Mouse (Mus musculus) thymus, adult 2 months (tissue): Measurements from ENCODE around the gene Pbx4.

Source experiments
- CTCF ChIP-seq: fragments of 200-500 bp; IDR thresholded peaks from 2 replicates; pipeline ENCODE4 v1.5.1; 2012; ENCODE audit warnings: mild to moderate bottlenecking, control low read depth, low read length, moderate library complexity, borderline replicate concordance; ENCODE audit not compliant: control insufficient read depth, poor library complexity, insufficient read depth; ENCODE audit errors: extremely low read depth
- POLR2A ChIP-seq: fragments of 200-500 bp; IDR thresholded peaks from 2 replicates; pipeline ENCODE4 v1.6.1; 2012; ENCODE audit warnings: mild to moderate bottlenecking, low read length, control low read depth, moderate library complexity; ENCODE audit not compliant: control insufficient read depth, poor library complexity, insufficient read depth; ENCODE audit errors: extremely low read depth

DNA sequence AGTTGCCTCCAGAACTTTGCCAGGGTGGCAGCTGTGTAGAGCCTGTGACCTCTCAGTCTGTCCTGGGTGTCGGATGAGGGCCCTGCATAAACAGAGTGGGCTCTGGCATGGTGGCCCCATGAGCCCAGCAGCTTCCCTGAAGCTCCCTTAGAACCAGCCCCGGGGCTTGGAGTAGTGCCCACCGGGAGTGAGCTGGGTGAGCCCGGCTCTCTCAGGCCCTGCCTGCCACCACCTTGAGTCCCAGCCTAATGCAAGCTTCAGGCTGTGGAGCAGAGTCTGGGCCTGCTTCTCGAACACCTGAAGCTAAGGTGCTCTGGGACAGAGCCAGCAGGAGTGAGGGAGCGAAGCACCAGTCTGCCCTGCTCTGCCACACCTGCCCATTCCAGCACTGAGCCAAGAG, 38.6 kb downstream of the Pbx4 start:
- TF ChIP-seq CTCF (no peak), POLR2A (no peak)
